Mouse (Mus musculus) embryonic fibroblast, embryonic 13.5 days (primary cell): Measurements from ENCODE around the gene Elovl7.

ENCODE experiments used
- CTCF ChIP-seq: IDR thresholded peaks from 2 replicates; pipeline ENCODE4 v1.5.1; 2011; ENCODE audit warnings: mild to moderate bottlenecking, control low read depth, low read length, moderate library complexity, borderline replicate concordance; ENCODE audit not compliant: insufficient read depth
- POLR2A ChIP-seq: IDR thresholded peaks from 2 replicates; pipeline ENCODE4 v1.6.1; 2011; ENCODE audit warnings: low read depth, mild to moderate bottlenecking, control low read depth, low read length, moderate library complexity

- TF ChIP-seq CTCF (no peak), POLR2A (no peak)
Observed at GRCm38 (mm10) chr13:108273034-108273433, 58.8 kb downstream of the Elovl7 start.
